Mouse (Mus musculus): Measurements from ENCODE around the gene Sync. TPM values are rescaled to one million over a fixed set of nuclear protein-coding genes. Genes with fewer than 3 reads are reported as not detected.

The Sync gene
- total RNA-seq, 1 experiment, result 2.1 TPM

DNA sequence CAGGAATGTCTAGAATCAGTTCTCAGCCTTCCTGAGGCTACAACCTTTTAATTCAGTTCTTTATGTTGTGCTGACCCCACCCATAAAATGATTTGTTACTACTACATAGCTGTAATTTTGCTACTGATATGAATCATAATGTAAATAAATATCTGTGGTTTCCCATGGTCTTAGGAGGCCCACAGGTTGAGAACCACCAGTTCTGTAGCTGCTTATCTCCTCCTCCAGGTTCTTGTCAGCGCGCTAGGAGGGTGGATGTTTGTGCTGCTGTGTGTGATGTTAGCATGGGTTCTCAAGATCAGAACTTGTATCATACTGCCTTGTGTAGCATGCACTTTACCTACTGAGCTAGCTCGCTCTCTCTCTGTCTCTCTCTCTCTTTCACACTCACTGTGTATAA, 52.3 kb downstream of the Sync start:
- H3K9me3 ChIP-seq (ENCODE audit: control insufficient read depth, insufficient read depth, low read depth, low read length), result no peaks in the 10 kb centered on the region
- H3K4me3 ChIP-seq (ENCODE audit: insufficient read depth in 1 of 2, low read depth in 1 of 2, low read length in 2 of 2, poor library complexity in 1 of 2, severe bottlenecking in 1 of 2), result no peak overlapping the region
- no peak for DNase-seq (ENCODE audit: low read depth, low spot score)
- TF ChIP-seq ZC3H11A (IDR thresholded peaks at IDR 0.05; ENCODE audit: borderline replicate concordance, low read depth, low read length), result no peak
- no peak for TF ChIP-seq CHD2 (IDR thresholded peaks at IDR 0.05; ENCODE audit: low read depth, low read length)
- TF ChIP-seq MAFK (IDR thresholded peaks at IDR 0.05; ENCODE audit: insufficient read depth, low read depth, low read length), result no peak
- no peak for TF ChIP-seq ZNF384 (IDR thresholded peaks at IDR 0.05; ENCODE audit: low read depth, low read length)
- no peak for TF ChIP-seq HCFC1 (IDR thresholded peaks at IDR 0.05; ENCODE audit: borderline replicate concordance, insufficient read depth, low read length)
- no peak overlapping the region for H3K27ac ChIP-seq (ENCODE audit: insufficient read depth, low read depth, low read length, poor library complexity, severe bottlenecking)
- H3K9ac ChIP-seq (ENCODE audit: insufficient read depth, low read depth, low read length, poor library complexity, severe bottlenecking), result no peak overlapping the region
- in situ Hi-C loops (cut with MboI; ENCODE audit: low sequenced_read_pairs in 2 of 2, unreplicated experiment in 2 of 2), result no loop called here
- H3K36me3 ChIP-seq (ENCODE audit: control insufficient read depth, insufficient read depth, low read length, poor library complexity, severe bottlenecking), result peaks cover 8% of the 10 kb centered on the region
- no peaks in the 10 kb centered on the region for H3K4me1 ChIP-seq (ENCODE audit: control insufficient read depth in 2 of 2, insufficient read depth in 2 of 2, low read length in 2 of 2, poor library complexity in 1 of 2)

DNA sequence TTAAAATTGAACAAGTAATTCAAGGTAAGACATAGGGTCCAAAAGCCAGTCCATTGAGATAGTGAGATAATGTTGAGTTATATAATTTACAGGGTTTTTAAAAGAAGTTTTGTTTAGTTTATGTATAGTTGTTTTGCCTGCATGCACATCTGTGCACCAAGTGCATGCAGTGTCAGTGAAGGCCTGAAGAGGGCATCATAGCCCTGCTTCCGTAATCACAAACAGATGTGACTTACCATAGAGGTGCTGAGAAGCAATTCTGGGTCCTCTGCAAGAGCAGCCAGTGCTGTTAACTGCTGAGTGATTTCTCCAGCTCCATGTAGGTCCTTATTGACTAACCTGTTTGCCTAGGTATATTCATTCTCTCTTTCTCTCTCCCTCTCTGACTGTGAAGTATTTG, 54.5 kb downstream of the Sync start:
- Histone ChIP-seq H3K36me3 (ENCODE audit: control insufficient read depth, insufficient read depth, low read length, poor library complexity, severe bottlenecking) (peaks cover 11% of the 10 kb centered on the region), H3K9me3 (ENCODE audit: control insufficient read depth, insufficient read depth, low read depth, low read length) (no peaks in the 10 kb centered on the region), H3K27ac (ENCODE audit: insufficient read depth, low read depth, low read length, poor library complexity, severe bottlenecking) (no peak overlapping the region), H3K4me1 (ENCODE audit: control insufficient read depth in 2 of 2, insufficient read depth in 2 of 2, low read length in 2 of 2, poor library complexity in 1 of 2) (no peaks in the 10 kb centered on the region), H3K4me3 (ENCODE audit: insufficient read depth in 1 of 2, low read depth in 1 of 2, low read length in 2 of 2, poor library complexity in 1 of 2, severe bottlenecking in 1 of 2) (no peak overlapping the region), H3K9ac (ENCODE audit: insufficient read depth, low read depth, low read length, poor library complexity, severe bottlenecking) (no peak overlapping the region)
- DNase-seq (ENCODE audit: low read depth, low spot score), result no peak
- in situ Hi-C loops (cut with MboI; ENCODE audit: low sequenced_read_pairs in 2 of 2, unreplicated experiment in 2 of 2), result no loop called here
- TF ChIP-seq ZC3H11A (IDR thresholded peaks at IDR 0.05; ENCODE audit: borderline replicate concordance, low read depth, low read length) (no peak), MAFK (IDR thresholded peaks at IDR 0.05; ENCODE audit: insufficient read depth, low read depth, low read length) (no peak), HCFC1 (IDR thresholded peaks at IDR 0.05; ENCODE audit: borderline replicate concordance, insufficient read depth, low read length) (no peak), CHD2 (IDR thresholded peaks at IDR 0.05; ENCODE audit: low read depth, low read length) (no peak), ZNF384 (IDR thresholded peaks at IDR 0.05; ENCODE audit: low read depth, low read length) (no peak)

DNA sequence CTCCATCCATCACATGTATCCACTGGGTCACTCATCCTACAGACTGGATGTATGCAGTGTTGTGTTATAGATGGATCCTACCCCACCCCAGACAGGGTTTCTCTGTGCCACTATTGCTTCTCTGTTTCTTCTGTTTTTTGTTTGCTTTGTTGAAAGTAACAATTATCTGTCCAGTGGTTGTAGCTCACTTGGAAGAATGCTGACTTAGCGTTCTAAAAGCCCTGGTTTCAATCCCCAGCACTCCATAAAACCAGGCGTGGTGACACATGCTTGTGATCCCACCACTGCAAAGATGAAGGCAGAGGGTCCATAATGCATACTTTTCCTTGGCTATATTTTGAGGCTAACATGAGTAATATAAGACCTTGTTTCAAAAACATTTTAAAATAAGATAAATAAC, 55.3 kb downstream of the Sync start:
- H3K9ac ChIP-seq (ENCODE audit: insufficient read depth, low read depth, low read length, poor library complexity, severe bottlenecking), result no peak overlapping the region
- no peak for TF ChIP-seq CHD2 (IDR thresholded peaks at IDR 0.05; ENCODE audit: low read depth, low read length)
- TF ChIP-seq MAFK (IDR thresholded peaks at IDR 0.05; ENCODE audit: insufficient read depth, low read depth, low read length), result peak; percentile 75
- TF ChIP-seq ZC3H11A (IDR thresholded peaks at IDR 0.05; ENCODE audit: borderline replicate concordance, low read depth, low read length), result no peak
- no peak for TF ChIP-seq HCFC1 (IDR thresholded peaks at IDR 0.05; ENCODE audit: borderline replicate concordance, insufficient read depth, low read length)
- no peak for TF ChIP-seq ZNF384 (IDR thresholded peaks at IDR 0.05; ENCODE audit: low read depth, low read length)
- no peak overlapping the region for H3K27ac ChIP-seq (ENCODE audit: insufficient read depth, low read depth, low read length, poor library complexity, severe bottlenecking)
- H3K9me3 ChIP-seq (ENCODE audit: control insufficient read depth, insufficient read depth, low read depth, low read length), result no peaks in the 10 kb centered on the region
- H3K36me3 ChIP-seq (ENCODE audit: control insufficient read depth, insufficient read depth, low read length, poor library complexity, severe bottlenecking), result peaks cover 10% of the 10 kb centered on the region
- no peaks in the 10 kb centered on the region for H3K4me1 ChIP-seq (ENCODE audit: control insufficient read depth in 2 of 2, insufficient read depth in 2 of 2, low read length in 2 of 2, poor library complexity in 1 of 2)
- H3K4me3 ChIP-seq (ENCODE audit: insufficient read depth in 1 of 2, low read depth in 1 of 2, low read length in 2 of 2, poor library complexity in 1 of 2, severe bottlenecking in 1 of 2), result no peak overlapping the region
- no peak for DNase-seq (ENCODE audit: low read depth, low spot score)
- in situ Hi-C loops (cut with MboI; ENCODE audit: low sequenced_read_pairs in 2 of 2, unreplicated experiment in 2 of 2), result no loop called here

DNA sequence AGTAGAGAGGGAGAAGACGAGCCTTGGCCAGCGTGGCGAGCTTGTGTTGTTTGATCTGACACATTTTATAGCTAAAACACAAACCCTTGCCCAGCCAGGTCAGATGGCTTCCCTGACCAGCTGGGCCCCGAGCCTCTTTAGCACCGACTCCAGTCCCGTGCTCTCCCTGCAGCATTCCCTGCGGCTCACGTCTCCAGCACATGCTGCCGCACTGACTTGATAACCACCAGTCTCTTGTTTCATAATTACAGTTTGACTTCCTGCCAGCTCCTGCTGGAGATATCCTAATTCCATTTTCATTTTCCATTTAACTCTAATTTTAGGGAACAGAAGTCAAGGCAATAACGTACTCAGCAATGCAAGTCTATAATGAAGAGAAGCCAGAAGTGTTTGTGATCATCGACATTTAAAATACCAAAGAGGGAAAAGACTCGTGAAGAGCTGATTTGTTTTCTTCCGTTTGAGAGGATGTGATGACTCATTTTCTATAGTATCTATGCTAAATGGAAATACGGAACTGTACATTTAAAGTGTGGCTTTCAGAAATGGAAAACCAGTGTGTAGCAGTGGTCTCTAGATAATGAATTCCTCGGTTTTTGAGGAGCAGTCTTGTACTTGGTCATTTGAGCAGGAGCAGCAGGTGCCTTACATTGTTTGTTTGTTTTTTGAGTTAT, 59.2 kb downstream of the Sync start:
- Histone ChIP-seq H3K27ac (ENCODE audit: insufficient read depth, low read depth, low read length, poor library complexity, severe bottlenecking) (no peak overlapping the region), H3K9me3 (ENCODE audit: control insufficient read depth, insufficient read depth, low read depth, low read length) (no peaks in the 10 kb centered on the region), H3K4me1 (ENCODE audit: control insufficient read depth in 2 of 2, insufficient read depth in 2 of 2, low read length in 2 of 2, poor library complexity in 1 of 2) (no peaks in the 10 kb centered on the region), H3K4me3 (ENCODE audit: insufficient read depth in 1 of 2, low read depth in 1 of 2, low read length in 2 of 2, poor library complexity in 1 of 2, severe bottlenecking in 1 of 2) (no peak overlapping the region), H3K36me3 (ENCODE audit: control insufficient read depth, insufficient read depth, low read length, poor library complexity, severe bottlenecking) (peaks cover 9% of the 10 kb centered on the region; the same call in 1 of the 2 replicates), H3K9ac (ENCODE audit: insufficient read depth, low read depth, low read length, poor library complexity, severe bottlenecking) (no peak overlapping the region)
- no peak for DNase-seq (ENCODE audit: low read depth, low spot score)
- TF ChIP-seq MAFK (IDR thresholded peaks at IDR 0.05; ENCODE audit: insufficient read depth, low read depth, low read length), result no peak
- no peak for TF ChIP-seq ZC3H11A (IDR thresholded peaks at IDR 0.05; ENCODE audit: borderline replicate concordance, low read depth, low read length)
- TF ChIP-seq ZNF384 (IDR thresholded peaks at IDR 0.05; ENCODE audit: low read depth, low read length), result no peak
- TF ChIP-seq HCFC1 (IDR thresholded peaks at IDR 0.05; ENCODE audit: borderline replicate concordance, insufficient read depth, low read length), result no peak
- TF ChIP-seq CHD2 (IDR thresholded peaks at IDR 0.05; ENCODE audit: low read depth, low read length), result no peak
- in situ Hi-C loops (cut with MboI; ENCODE audit: low sequenced_read_pairs in 2 of 2, unreplicated experiment in 2 of 2), result no loop called here
